Mouse (Mus musculus) limb, embryonic 15.5 days (tissue): ENCODE data around the gene Treh. TPM values are rescaled to one million over a fixed set of nuclear protein-coding genes. Genes with fewer than 3 reads are reported as not detected.

Source experiments
- ATAC-seq: fragments of 200-750 bp; cut with Nextera tagmentation; 2 replicates; pipeline ENCODE4 v1.8.0; 2017; ENCODE audit warnings: low read depth, moderate TSS enrichment; ENCODE audit not compliant: insufficient number of reproducible peaks, low FRiP score, low TSS enrichment
- H3K27ac ChIP-seq: fragments of 300-500 bp; sonication (generic); 2 replicates; pipeline ENCODE4 v1.5.1; 2015; ENCODE audit warnings: moderate library complexity, mild to moderate bottlenecking, inconsistent platforms
- H3K27me3 ChIP-seq: fragments of 300-500 bp; sonication (generic); 2 replicates; pipeline ENCODE4 v1.6.1; 2015; ENCODE audit warnings: inconsistent platforms
- H3K36me3 ChIP-seq: fragments of 300-500 bp; sonication (generic); 2 replicates; pipeline ENCODE4 v1.6.1; 2015; ENCODE audit warnings: inconsistent platforms
- H3K4me1 ChIP-seq: fragments of 300-500 bp; sonication (generic); 2 replicates; pipeline ENCODE4 v1.6.1; 2015; ENCODE audit warnings: inconsistent platforms
- H3K4me2 ChIP-seq: fragments of 300-500 bp; sonication (generic); 2 replicates; pipeline ENCODE4 v1.6.1; 2015; ENCODE audit warnings: mild to moderate bottlenecking, inconsistent platforms
- H3K4me3 ChIP-seq: fragments of 300-500 bp; sonication (generic); 2 replicates; pipeline ENCODE4 v1.5.1; 2015; ENCODE audit warnings: mild to moderate bottlenecking, inconsistent platforms
- H3K9ac ChIP-seq: fragments of 300-500 bp; sonication (generic); 2 replicates; pipeline ENCODE4 v1.6.1; 2015; ENCODE audit warnings: inconsistent platforms
- H3K9me3 ChIP-seq: fragments of 300-500 bp; sonication (generic); 2 replicates; pipeline ENCODE4 v1.6.1; 2016; ENCODE audit warnings: inconsistent platforms
- WGBS: fragments of 180-500 bp; shearing (Covaris S2); methylation state at CpG from one replicate; pipeline ENCODE4 v1.1.7; 2015; 5-methylcytosine and 5-hydroxymethylcytosine counted together
- polyA plus RNA-seq: library from polyadenylated mRNA; unstranded; fragments of >200 nt; fragmentation: Nextera tagmentation; extraction: Ambion mirVana; gene quantifications from 2 replicates; pipeline ENCODE4 v1.2.1, GENCODE M21; 2015

Gene Treh
- polyA plus RNA-seq, 1 experiment from 2014 or later = not detected

- Histone ChIP-seq H3K4me2 (no peak overlapping the region), H3K4me3 (no peak overlapping the region), H3K27ac (no peak overlapping the region), H3K9ac (no peak overlapping the region), H3K9me3 (no peaks in the 10 kb centered on the region), H3K4me1 (peaks cover 9% of the 10 kb centered on the region; the same call in 1 of the 2 replicates), H3K36me3 (peaks cover 19% of the 10 kb centered on the region), H3K27me3 (no peaks in the 10 kb centered on the region)
- 84% methylated on average over 8 of the region's 8 CpGs for WGBS
- no peak for ATAC-seq
These were observed 10.0 kb downstream of the Treh start for GRCm38 (mm10) chr9:44683046-44683445.

GRCm38 (mm10) chr9:44685346-44686330 lies 12.6 kb downstream of the Treh start:
- no peak overlapping the region for H3K4me2 ChIP-seq
- no peak overlapping the region for H3K9ac ChIP-seq
- H3K27me3 ChIP-seq = no peaks in the 10 kb centered on the region
- no peak overlapping the region for H3K4me3 ChIP-seq
- 0 out of 2 replicates have a peak, but pooled peaks have one; percentile 7 for ATAC-seq
- WGBS = 39% methylated on average over 14 of the region's 14 CpGs
- no peaks in the 10 kb centered on the region for H3K9me3 ChIP-seq
- H3K27ac ChIP-seq = no peak overlapping the region
- peaks cover 9% of the 10 kb centered on the region; the same call in 1 of the 2 replicates for H3K4me1 ChIP-seq
- peaks cover 32% of the 10 kb centered on the region for H3K36me3 ChIP-seq

DNA sequence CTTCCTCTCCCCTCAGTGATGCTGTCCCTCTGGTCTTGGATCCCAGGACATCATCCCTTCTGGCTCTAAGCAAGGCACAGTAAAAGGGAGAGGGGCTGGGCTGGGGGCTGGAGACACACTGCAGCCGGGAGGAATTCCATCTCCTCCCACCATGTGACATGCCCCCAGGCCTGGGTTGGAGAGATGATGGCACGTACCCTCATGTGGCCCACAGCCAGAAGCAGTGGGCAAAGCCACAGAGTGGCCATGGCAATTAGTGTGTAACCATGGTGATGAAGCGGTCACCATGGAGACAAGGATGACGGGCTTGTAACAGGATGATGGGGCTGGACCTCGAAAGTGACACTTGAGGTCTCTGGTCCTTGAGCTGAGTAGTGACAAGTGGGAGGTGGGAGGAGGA lies 13.6 kb downstream of the Treh start:
- Histone ChIP-seq H3K9ac (no peak overlapping the region), H3K27ac (peak overlapping the region; percentile 11; the same call in 1 of the 2 replicates), H3K27me3 (no peaks in the 10 kb centered on the region), H3K36me3 (peaks cover 38% of the 10 kb centered on the region), H3K4me1 (peaks cover 16% of the 10 kb centered on the region), H3K4me3 (no peak overlapping the region), H3K9me3 (no peaks in the 10 kb centered on the region), H3K4me2 (no peak overlapping the region)
- ATAC-seq = no peak
- WGBS = 56% methylated on average over 5 of the region's 5 CpGs

GRCm38 (mm10) chr9:44688013-44688412 lies 15.0 kb downstream of the Treh start:
- Histone ChIP-seq H3K9me3 (no peaks in the 10 kb centered on the region), H3K9ac (no peak overlapping the region), H3K36me3 (peaks cover 48% of the 10 kb centered on the region), H3K27ac (no peak overlapping the region), H3K4me2 (no peak overlapping the region), H3K27me3 (no peaks in the 10 kb centered on the region), H3K4me1 (peaks cover 22% of the 10 kb centered on the region), H3K4me3 (no peak overlapping the region)
- WGBS = 72% methylated on average over 9 of the region's 9 CpGs
- no peak for ATAC-seq

DNA sequence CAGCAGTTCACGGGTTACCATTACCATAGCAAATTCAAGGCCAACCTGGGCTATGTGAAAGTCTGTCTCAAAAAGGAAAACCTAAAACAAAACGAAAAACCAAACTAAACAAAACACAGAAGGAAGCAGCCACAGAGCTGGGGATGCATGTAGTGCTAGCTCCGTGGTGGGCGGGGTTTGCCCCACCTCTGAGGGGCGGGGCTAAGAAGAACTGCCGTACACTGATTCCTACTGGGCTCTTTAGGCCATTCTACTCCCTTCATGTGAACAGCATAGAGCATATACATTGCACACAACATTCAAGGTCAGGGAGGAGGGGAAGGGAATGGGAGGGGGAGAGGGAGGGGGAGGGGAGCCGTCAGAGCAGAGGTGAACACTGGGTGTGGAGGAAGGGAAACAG lies 17.6 kb downstream of the Treh start:
- no peak for ATAC-seq
- Histone ChIP-seq H3K4me3 (no peak overlapping the region), H3K27me3 (no peaks in the 10 kb centered on the region), H3K4me2 (no peak overlapping the region), H3K9ac (no peak overlapping the region), H3K4me1 (peaks cover 17% of the 10 kb centered on the region), H3K9me3 (no peaks in the 10 kb centered on the region), H3K27ac (no peak overlapping the region), H3K36me3 (peaks cover 75% of the 10 kb centered on the region)
- WGBS = 49% methylated on average over 7 of the region's 7 CpGs

GRCm38 (mm10) chr9:44691671-44692520 lies 18.9 kb downstream of the Treh start:
- Histone ChIP-seq H3K4me3 (no peak overlapping the region), H3K27ac (peak overlapping the region; percentile 57), H3K27me3 (no peaks in the 10 kb centered on the region), H3K4me2 (no peak overlapping the region), H3K9me3 (no peaks in the 10 kb centered on the region), H3K36me3 (peaks cover 80% of the 10 kb centered on the region), H3K9ac (no peak overlapping the region), H3K4me1 (peaks cover 13% of the 10 kb centered on the region)
- WGBS = 64% methylated on average over 21 of the region's 21 CpGs
- ATAC-seq = no peak

DNA sequence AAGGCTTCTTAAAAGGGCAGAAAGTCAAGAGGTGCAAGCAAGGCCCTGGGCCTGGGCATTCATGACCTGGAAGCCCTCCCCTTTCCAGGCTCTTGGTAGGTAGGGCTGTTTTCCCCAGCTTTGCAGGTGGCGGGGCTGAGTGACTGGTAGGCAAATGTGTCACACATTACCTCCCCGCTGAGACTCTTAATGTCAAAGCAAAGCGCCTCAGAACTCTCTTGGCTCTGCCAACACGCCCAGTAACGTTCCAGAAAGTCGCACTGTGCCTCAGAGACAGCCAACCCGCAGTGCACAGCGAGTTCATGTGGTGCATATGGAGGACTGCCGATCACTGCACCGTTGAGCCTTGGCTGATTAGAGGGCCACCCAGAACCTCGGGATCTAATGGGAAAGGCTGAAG lies 20.0 kb downstream of the Treh start:
- no peak for ATAC-seq
- 81% methylated on average over 11 of the region's 11 CpGs for WGBS
- H3K27ac ChIP-seq = no peak overlapping the region

DNA sequence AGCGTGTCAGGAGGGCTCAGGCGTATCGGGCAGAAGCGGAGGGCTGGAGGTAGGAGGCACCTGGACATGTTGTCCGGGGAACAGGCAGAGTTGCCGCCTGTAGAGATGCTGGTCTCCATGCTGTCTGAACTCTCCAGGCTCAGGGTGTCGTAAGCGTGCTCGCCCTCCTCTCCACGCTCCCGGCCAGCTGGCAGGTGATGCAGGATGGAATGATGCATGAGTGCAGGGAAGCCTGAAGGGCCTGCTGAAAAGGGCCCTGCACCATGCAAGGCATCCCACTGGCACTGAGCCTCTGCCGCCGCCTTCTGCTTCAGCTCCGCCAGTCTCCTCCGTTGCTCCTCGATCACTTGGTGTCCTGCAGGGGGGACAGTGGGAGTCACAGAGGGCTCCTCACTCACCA lies 24.8 kb downstream of the Treh start:
- Histone ChIP-seq H3K4me3 (no peak overlapping the region), H3K4me2 (no peak overlapping the region), H3K9me3 (no peaks in the 10 kb centered on the region), H3K27me3 (no peaks in the 10 kb centered on the region), H3K9ac (no peak overlapping the region), H3K36me3 (peaks cover 98% of the 10 kb centered on the region), H3K4me1 (no peaks in the 10 kb centered on the region), H3K27ac (no peak overlapping the region)
- no peak for ATAC-seq
- WGBS = 95% methylated on average over 16 of the region's 16 CpGs

More for the DNA sequence above, 20.0 kb downstream of the Treh start:
- Histone ChIP-seq H3K4me1 (peaks cover 13% of the 10 kb centered on the region), H3K4me2 (no peak overlapping the region), H3K9me3 (no peaks in the 10 kb centered on the region), H3K4me3 (no peak overlapping the region), H3K27me3 (no peaks in the 10 kb centered on the region), H3K9ac (no peak overlapping the region), H3K36me3 (peaks cover 80% of the 10 kb centered on the region)

- H3K36me3 ChIP-seq = peaks cover 98% of the 10 kb centered on the region
- WGBS = 87% methylated on average over 10 of the region's 10 CpGs
These were observed 26.2 kb downstream of the Treh start for GRCm38 (mm10) chr9:44699196-44699595.

GRCm38 (mm10) chr9:44699730-44700129 lies 26.7 kb downstream of the Treh start:
- Histone ChIP-seq H3K4me1 (no peaks in the 10 kb centered on the region), H3K36me3 (peaks cover 98% of the 10 kb centered on the region), H3K9ac (no peak overlapping the region), H3K27me3 (no peaks in the 10 kb centered on the region), H3K9me3 (no peaks in the 10 kb centered on the region), H3K27ac (no peak overlapping the region), H3K4me3 (no peak overlapping the region), H3K4me2 (no peak overlapping the region)
- ATAC-seq = no peak
- 91% methylated on average over 5 of the region's 5 CpGs for WGBS

More at GRCm38 (mm10) chr9:44699196-44699595, 26.2 kb downstream of the Treh start:
- no peak overlapping the region for H3K27ac ChIP-seq
- H3K27me3 ChIP-seq = no peaks in the 10 kb centered on the region
- ATAC-seq = no peak
- H3K9ac ChIP-seq = no peak overlapping the region
- H3K9me3 ChIP-seq = no peaks in the 10 kb centered on the region
- H3K4me2 ChIP-seq = no peak overlapping the region
- H3K4me3 ChIP-seq = no peak overlapping the region
- H3K4me1 ChIP-seq = no peaks in the 10 kb centered on the region

- ATAC-seq = no peak; the same call in 1 of the 2 replicates
- 21% methylated on average over 28 of the region's 28 CpGs for WGBS
- Histone ChIP-seq H3K4me1 (peaks cover 45% of the 10 kb centered on the region), H3K27ac (peak overlapping the region; percentile 82), H3K9ac (peak overlapping the region; percentile 42; the same call in 1 of the 2 replicates), H3K36me3 (peaks cover 78% of the 10 kb centered on the region), H3K4me2 (peak overlapping the region; percentile 74), H3K4me3 (peak overlapping the region; percentile 43), H3K9me3 (no peaks in the 10 kb centered on the region), H3K27me3 (no peaks in the 10 kb centered on the region)
These were observed 34.9 kb downstream of the Treh start for GRCm38 (mm10) chr9:44707749-44708428.
